Mouse (Mus musculus): ENCODE data around the gene Gng3.

Gene Gng3

GRCm38 (mm10) chr19:8803879-8804660 lies 34.9 kb downstream of the Gng3 start:
- DNase-seq (ENCODE audit: low spot score): no peak

GRCm38 (mm10) chr19:8803204-8803780 lies 35.7 kb downstream of the Gng3 start:
- DNase-seq (ENCODE audit: low spot score): no peak

GRCm38 (mm10) chr19:8802130-8802821 lies 36.7 kb downstream of the Gng3 start, which contains the start of gene Zbtb3:
Gene Zbtb3 (plus strand): TSS chr19:8802555.
- peak; percentile 92 for DNase-seq (ENCODE audit: low spot score)

- no peak for DNase-seq (ENCODE audit: low spot score)
These were observed 40.1 kb downstream of the Gng3 start for GRCm38 (mm10) chr19:8798947-8799315.

- DNase-seq (ENCODE audit: low spot score): peak; percentile 92
These were observed 40.6 kb downstream of the Gng3 start, which contains the start of gene Polr2g for GRCm38 (mm10) chr19:8798264-8798946. Gene Polr2g (minus strand): TSS chr19:8798577.

GRCm38 (mm10) chr19:8790171-8790570 lies 48.8 kb downstream of the Gng3 start:
- DNase-seq (ENCODE audit: low spot score): no peak

GRCm38 (mm10) chr19:8789171-8789570 lies 49.8 kb downstream of the Gng3 start:
- no peak for DNase-seq (ENCODE audit: low spot score)

GRCm38 (mm10) chr19:8788521-8788920 lies 50.5 kb downstream of the Gng3 start:
- no peak for DNase-seq (ENCODE audit: low spot score)
